ENCODE assay signal across 14 mouse cellular contexts in genomic region chr15:81178703-81179102, GRCm38 (mm10). TPM values are rescaled to one million over a fixed set of nuclear protein-coding genes. Genes with fewer than 3 reads are reported as not detected.
"Had no signal": no experiment of that assay in that cellular context is flagged by ENCODE, and none has a peak within 500 bp of the region (broad histone marks: within the 10 kb centered on the region; RNA-seq: fewer than 3 reads in every experiment).

No protein-coding gene starts in this region.

- DNase-seq: kidney, postnatal 14 days; lung, adult 2 months; lung, postnatal 36 days; midbrain, embryonic 14.5 days; right cerebral cortex, adult 18-20 months; right cerebral cortex, postnatal 25 days; thymus, postnatal 36 days had no signal

- H3K4me3 ChIP-seq: limb, embryonic 10.5 days; liver, embryonic 15.5 days; midbrain, embryonic 10.5 days; myocyte; neural tube, embryonic 15.5 days had no signal

- H3K9ac ChIP-seq: liver, embryonic 15.5 days; neural tube, embryonic 15.5 days had no signal

- H3K36me3 ChIP-seq: liver, embryonic 15.5 days had no signal

- H3K27ac ChIP-seq: limb, embryonic 10.5 days; liver, embryonic 15.5 days; midbrain, embryonic 10.5 days; neural tube, embryonic 15.5 days had no signal

- H3K4me2 ChIP-seq: liver, embryonic 11.5 days; liver, embryonic 15.5 days; neural tube, embryonic 15.5 days had no signal

- H3K9me3 ChIP-seq: limb, embryonic 10.5 days; liver, embryonic 15.5 days; midbrain, embryonic 10.5 days; neural tube, embryonic 15.5 days had no signal

- H3K4me1 ChIP-seq: midbrain, embryonic 10.5 days had no signal

- H3K27me3 ChIP-seq: liver, embryonic 15.5 days; neural tube, embryonic 15.5 days had no signal

RNA-seq across cellular contexts. Expression of gene Mchr1, which starts 56.6 kb away (rescaled TPM):
- total RNA-seq: megakaryocyte, adult 5-6 weeks had no signal
